Mouse (Mus musculus): ENCODE measurements around the gene Amdhd1.

The Amdhd1 gene

GRCm38 (mm10) chr10:93484511-93484910 lies 55.3 kb downstream of the Amdhd1 start:
- DNase-seq (ENCODE audit: low read depth in 1 of 2, low spot score in 2 of 2) = no peak

Measured in monocyte, adult 2 months (primary cell).